ENCODE assay signal across 14 mouse cellular contexts in genomic region chr8:127148821-127149220, GRCm38 (mm10).
DNase-seq lines count a peak whose midpoint lies in the region; ATAC-seq and TF ChIP-seq lines count a peak whose summit lies in the region.
"Had no signal": no experiment of that assay in that cellular context is flagged by ENCODE, and none has a peak within 500 bp of the region (broad histone marks: within the 10 kb centered on the region; RNA-seq: fewer than 3 reads in every experiment).

No protein-coding gene starts in this region.

- 0 out of 2 replicates have a peak, but pooled peaks have one; percentile 7 for TF ChIP-seq CTCF in layer of hippocampus, adult 2 months (conservative IDR thresholded peaks at IDR 0.05)

- peak; percentile 31; the same call in 1 of the 2 replicates for ATAC-seq in frontal cortex, adult (ENCODE audit: low TSS enrichment)
- ATAC-seq in granulocyte monocyte progenitor cell, adult 5-6 weeks (replicated peaks; ENCODE audit: poor library complexity, severe bottlenecking): no peak
- ATAC-seq: activated CD4-positive, CD25-positive, alpha-beta regulatory T cell, adult 4 months; CD4-positive, CD25-positive, alpha-beta regulatory T cell, adult 4 months; inflammation-experienced regulatory T-cells, adult 6 months; midbrain, embryonic 15.5 days had no signal

- no peak overlapping the region for H3K27ac ChIP-seq in layer of hippocampus, adult 2 months
- H3K27ac ChIP-seq: heart, embryonic 15.5 days; midbrain, embryonic 15.5 days had no signal

- no peak for DNase-seq in frontal cortex, postnatal 25 days (ENCODE audit: low spot score in 2 of 2)
- no peak for DNase-seq in layer of hippocampus, adult 2 months (ENCODE audit: low spot score in 2 of 2)
- DNase-seq in layer of hippocampus, adult 9-11 months: no peak
- peak; percentile 41 for DNase-seq in MN1 (ENCODE audit: low spot score)
- DNase-seq in brain, adult 2 months (ENCODE audit: low read depth, low spot score): peak; percentile 45
- DNase-seq: thymus, postnatal 36 days had no signal

- H3K4me3 ChIP-seq in layer of hippocampus, adult 2 months: no peak overlapping the region
- H3K4me3 ChIP-seq: erythroblast, embryonic 14.5 days; heart, embryonic 15.5 days; midbrain, embryonic 15.5 days had no signal

Comparison
In these comparisons a context has a peak if more than half of its experiments do, and no peak if none do; other contexts are left out.
1. DNase-seq: peak in MN1 (single experiment) and brain, adult 2 months (single experiment); none in frontal cortex, postnatal 25 days (0 of 2), layer of hippocampus, adult 2 months (0 of 2) and layer of hippocampus, adult 9-11 months (single experiment).